Mouse (Mus musculus) CH12.LX (cell line): Measurements from ENCODE around the gene Gimap9. TPM values are rescaled to one million over a fixed set of nuclear protein-coding genes. Genes with fewer than 3 reads are reported as not detected.

Source experiments
- DNase-seq: peaks from one replicate; pipeline ENCODE4 v3.0.0-alpha.2; 2013; ENCODE audit errors: extremely low read depth
- H3K27ac ChIP-seq: 2 replicates; pipeline ENCODE4 v1.5.1; 2012; ENCODE audit warnings: low read depth, mild to moderate bottlenecking, control low read depth, moderate library complexity; ENCODE audit not compliant: insufficient read depth
- H3K27me3 ChIP-seq: replicated peaks from 2 replicates; pipeline ENCODE3; 2012; ENCODE audit warnings: inconsistent platforms
- H3K36me3 ChIP-seq, 2 experiments: replicated peaks in 1 of 2; 2 replicates each; pipeline versions ENCODE3 to v1.6.1; 2012; ENCODE audit warnings: inconsistent platforms in 1 of 2, low read length in 1 of 2, mild to moderate bottlenecking in 1 of 2, mixed read lengths in 1 of 2, moderate library complexity in 1 of 2; ENCODE audit not compliant: control insufficient read depth in 1 of 2, insufficient read depth in 1 of 2
- H3K4me1 ChIP-seq, 2 experiments: 2 replicates each; pipeline ENCODE4 v1.6.1; 2012; ENCODE audit warnings: inconsistent platforms in 1 of 2, moderate library complexity in 1 of 2; ENCODE audit not compliant: insufficient read depth in 2 of 2, control insufficient read depth in 1 of 2
- H3K4me2 ChIP-seq: 2 replicates; pipeline ENCODE4 v1.6.1; 2012; ENCODE audit warnings: low read depth, mild to moderate bottlenecking, control low read depth; ENCODE audit not compliant: poor library complexity, insufficient read depth, severe bottlenecking
- H3K4me3 ChIP-seq, 3 experiments: fragments of 150-350 bp in 1 of 3; sonication (generic) in 1 of 3; replicated peaks in 1 of 3; 2 replicates each; pipeline versions ENCODE3 to v1.5.1; 2011 to 2012; ENCODE audit warnings: low read depth in 2 of 3, low read length in 2 of 3, mild to moderate bottlenecking in 2 of 3, moderate library complexity in 2 of 3, control low read depth in 1 of 3, improper control_type of control experiment in 1 of 3, inconsistent platforms in 1 of 3, mixed read lengths in 1 of 3; ENCODE audit not compliant: poor library complexity in 1 of 3
- H3K79me2 ChIP-seq: replicated peaks from 2 replicates; pipeline ENCODE4 v1.6.1; 2012; ENCODE audit warnings: mild to moderate bottlenecking, moderate library complexity; ENCODE audit not compliant: control insufficient read depth, poor library complexity, insufficient read depth, severe bottlenecking; ENCODE audit errors: extremely low read depth
- H3K9ac ChIP-seq: 2 replicates; pipeline ENCODE4 v1.6.1; 2012; ENCODE audit warnings: low read depth, mild to moderate bottlenecking, control low read depth, moderate library complexity; ENCODE audit not compliant: insufficient read depth
- H3K9me3 ChIP-seq: replicated peaks from 2 replicates; pipeline ENCODE3; 2012; ENCODE audit warnings: low read length, inconsistent platforms, mixed read lengths
- CHD1 ChIP-seq: IDR thresholded peaks from 2 replicates; pipeline ENCODE4 v1.6.1; 2012; ENCODE audit warnings: low read depth, low read length, improper control_type of control experiment, inconsistent platforms
- CTCF ChIP-seq, 2 experiments: IDR thresholded peaks in 1 of 2; conservative IDR thresholded peaks in 1 of 2; 2 replicates each; pipeline ENCODE4 v1.5.1; 2011 to 2012; ENCODE audit warnings: low read depth in 2 of 2, low read length in 2 of 2, improper control_type of control experiment in 1 of 2, inconsistent platforms in 1 of 2, mild to moderate bottlenecking in 1 of 2, moderate library complexity in 1 of 2
- EP300 ChIP-seq: IDR thresholded peaks from 2 replicates; pipeline ENCODE4 v1.6.1; 2011; ENCODE audit warnings: low read length, improper control_type of control experiment
- ETS1 ChIP-seq: conservative IDR thresholded peaks from 2 replicates; pipeline ENCODE4 v1.6.1; 2012; ENCODE audit warnings: low read depth, mild to moderate bottlenecking, inconsistent platforms, low read length, improper control_type of control experiment, moderate library complexity
- HCFC1 ChIP-seq: IDR thresholded peaks from 2 replicates; pipeline ENCODE4 v1.6.1; 2012; ENCODE audit warnings: low read depth, mild to moderate bottlenecking, inconsistent platforms, low read length, improper control_type of control experiment
- IRF4 ChIP-seq: IDR thresholded peaks from 2 replicates; pipeline ENCODE4 v1.6.1; 2014; ENCODE audit warnings: low read depth, mild to moderate bottlenecking, inconsistent platforms, low read length, improper control_type of control experiment
- JUN ChIP-seq: IDR thresholded peaks from 2 replicates; pipeline ENCODE4 v1.6.1; 2011; ENCODE audit warnings: low read depth, mild to moderate bottlenecking, low read length, improper control_type of control experiment, moderate library complexity; ENCODE audit not compliant: insufficient read depth
- KAT2A ChIP-seq: IDR thresholded peaks from 2 replicates; pipeline ENCODE4 v1.6.1; 2012; ENCODE audit warnings: low read length, improper control_type of control experiment, inconsistent platforms; ENCODE audit not compliant: insufficient replicate concordance
- MXI1 ChIP-seq: IDR thresholded peaks from 2 replicates; pipeline ENCODE4 v1.6.1; 2011; ENCODE audit warnings: mild to moderate bottlenecking, low read depth, low read length, improper control_type of control experiment
- RAD21 ChIP-seq: IDR thresholded peaks from 2 replicates; pipeline ENCODE4 v1.6.1; 2011; ENCODE audit warnings: low read depth, mild to moderate bottlenecking, low read length, improper control_type of control experiment, moderate library complexity
- SMC3 ChIP-seq: IDR thresholded peaks from 2 replicates; pipeline ENCODE4 v1.6.1; 2011; ENCODE audit warnings: low read depth, low read length, improper control_type of control experiment
- USF2 ChIP-seq: conservative IDR thresholded peaks from 2 replicates; pipeline ENCODE4 v1.6.1; 2011; ENCODE audit warnings: low read depth, low read length, improper control_type of control experiment
- ZC3H11A ChIP-seq: IDR thresholded peaks from 2 replicates; pipeline ENCODE4 v1.6.1; 2012; ENCODE audit warnings: low read depth, mild to moderate bottlenecking, inconsistent platforms, low read length, improper control_type of control experiment
- ZKSCAN1 ChIP-seq: IDR thresholded peaks from 2 replicates; pipeline ENCODE4 v1.6.1; 2012; ENCODE audit warnings: low read depth, inconsistent platforms, low read length, improper control_type of control experiment, borderline replicate concordance
- ZMIZ1 ChIP-seq: IDR thresholded peaks from 2 replicates; pipeline ENCODE4 v1.6.1; 2012; ENCODE audit warnings: low read depth, mild to moderate bottlenecking, inconsistent platforms, low read length, improper control_type of control experiment
- dilution Hi-C: fragments of 300-500 bp; cut with MboI; formaldehyde crosslinking; loops from 2 replicates; pipeline ENCODE4 v1.14.3; 2020; ENCODE audit warnings: low sequenced_read_pairs; ENCODE audit not compliant: extremely low pct_unique_long_range_greater_than_20kb, extremely low pct_ligation_motif_present
- in situ Hi-C: fragments of 300-500 bp; cut with MboI; formaldehyde crosslinking; loops from 3 replicates; pipeline ENCODE4 v1.14.3; 2019; ENCODE audit warnings: low sequenced_read_pairs, low pct_ligation_motif_present, low pct_unique_long_range_greater_than_20kb, mixed read lengths
- polyA plus RNA-seq: library from polyadenylated mRNA; unstranded; fragments of >175 nt; gene quantifications from 2 replicates; pipeline ENCODE4 v1.2.1, GENCODE M21; 2012; ENCODE audit warnings: low read depth; ENCODE audit not compliant: insufficient read length
- total RNA-seq, 2 experiments: library from RNA; depleted of rRNA; stranded (reverse); fragments of 300-350 nt in 1 of 2; fragments of >200 nt in 1 of 2; gene quantifications; 2 replicates each; pipeline ENCODE4 v1.2.3; 2012 to 2014

The Gimap9 gene
- total and polyA plus RNA-seq, 3 experiments = 31.0 to 75.1 (median 46.1) TPM

DNA sequence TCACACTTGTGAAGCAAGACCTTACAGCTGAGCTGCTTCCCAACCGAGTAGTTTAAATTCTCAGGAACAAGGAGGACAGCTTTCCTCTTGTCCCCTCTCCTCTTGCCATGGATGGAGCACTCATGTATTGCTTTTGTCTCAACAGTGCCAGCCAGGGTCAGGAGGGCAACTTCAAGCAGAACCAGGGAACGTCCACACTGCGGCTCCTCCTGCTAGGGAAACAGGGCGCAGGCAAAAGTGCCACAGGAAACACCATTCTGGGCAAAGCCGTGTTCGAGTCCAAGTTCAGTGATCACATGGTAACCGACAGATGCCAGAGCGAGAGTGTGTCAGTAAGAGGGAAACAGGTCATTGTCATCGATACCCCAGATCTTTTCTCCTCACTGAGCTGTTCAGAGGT is 25.9 kb upstream of the Gimap9 start:
- H3K4me3 ChIP-seq = no peak overlapping the region
- dilution Hi-C loops = no loop called here
- in situ Hi-C loops = no loop called here

DNA sequence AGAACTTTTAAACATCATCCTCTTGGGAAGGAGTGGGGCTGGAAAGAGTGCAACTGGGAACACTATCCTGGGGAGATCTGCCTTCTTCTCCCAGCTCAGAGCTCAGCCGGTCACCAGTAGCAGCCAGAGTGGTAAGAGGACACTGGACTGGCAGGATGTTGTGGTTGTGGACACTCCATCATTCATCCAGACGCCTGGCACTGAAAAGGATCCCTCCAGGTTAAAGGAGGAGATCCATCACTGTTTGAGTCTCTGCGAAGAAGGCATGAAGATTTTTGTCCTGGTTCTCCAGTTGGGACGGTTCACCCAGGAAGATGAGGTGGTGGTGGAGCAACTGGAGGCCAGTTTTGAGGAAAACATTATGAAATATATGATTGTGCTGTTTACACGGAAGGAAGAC is 17.2 kb upstream of the Gimap9 start:
- Histone ChIP-seq H3K4me1 (peaks cover 0 to 3% of the 10 kb centered on the region in 2 experiments; a peak in 1 of 4 replicates), H3K9ac (no peak overlapping the region), H3K36me3 (peaks cover 41 to 56% of the 10 kb centered on the region in 2 experiments), H3K79me2 (0 out of 2 replicates have a peak, but pooled peaks cover 7% of the 10 kb centered on the region), H3K27ac (no peak overlapping the region), H3K4me2 (no peak overlapping the region), H3K27me3 (no peaks in the 10 kb centered on the region), H3K9me3 (no peaks in the 10 kb centered on the region), H3K4me3 (no peak overlapping the region)
- in situ Hi-C loops = no loop called here
- TF ChIP-seq MXI1 = no peak
- TF ChIP-seq ZMIZ1 = no peak
- TF ChIP-seq SMC3 = no peak
- no peak for TF ChIP-seq ZC3H11A
- TF ChIP-seq HCFC1 = no peak
- no peak for TF ChIP-seq EP300
- TF ChIP-seq IRF4 = no peak
- no peak for TF ChIP-seq CTCF (conservative IDR thresholded peaks at IDR 0.05 in 1 of 2, IDR thresholded peaks at IDR 0.05 in 1 of 2; ENCODE audit: low read depth in 2 of 2, low read length in 2 of 2)
- no peak for DNase-seq
- dilution Hi-C loops = no loop called here

More for the DNA sequence above, 25.9 kb upstream of the Gimap9 start:
- H3K9me3 ChIP-seq = peaks cover 8% of the 10 kb centered on the region
- TF ChIP-seq RAD21 = no peak
- no peak for TF ChIP-seq CHD1
- TF ChIP-seq ZKSCAN1 = no peak
- TF ChIP-seq JUN = no peak
- no peak for TF ChIP-seq ETS1
- no peak for TF ChIP-seq CTCF (conservative IDR thresholded peaks at IDR 0.05 in 1 of 2, IDR thresholded peaks at IDR 0.05 in 1 of 2; ENCODE audit: low read depth in 2 of 2, low read length in 2 of 2)
- no peak for TF ChIP-seq SMC3
- no peak for TF ChIP-seq KAT2A
- TF ChIP-seq USF2 = no peak
- TF ChIP-seq, all 38 proteins: peak for 0
- Histone ChIP-seq H3K27me3 (no peaks in the 10 kb centered on the region), H3K9ac (no peak overlapping the region), H3K36me3 (peaks cover 38 to 52% of the 10 kb centered on the region in 2 experiments), H3K79me2 (peaks cover 30% of the 10 kb centered on the region), H3K4me2 (no peak overlapping the region), H3K4me1 (peaks cover 15 to 42% of the 10 kb centered on the region in 2 experiments), H3K27ac (no peak overlapping the region)
- no peak for DNase-seq
